Mouse (Mus musculus) kidney, adult 2 months (tissue): ENCODE measurements at regions not wholly inside any gene's neighbourhood (a gene's known extent, or its start where the extent isn't known, plus 50 kb on each side); places are given as distances from the start of the nearest gene placed in this dataset.

Experiments
- CTCF ChIP-seq: fragments of 200-500 bp; conservative IDR thresholded peaks from 2 replicates; pipeline ENCODE4 v1.5.1; 2011; ENCODE audit warnings: low read depth, mild to moderate bottlenecking, control low read depth, low read length, moderate library complexity, mixed read lengths; ENCODE audit not compliant: insufficient read depth, insufficient read length
- POLR2A ChIP-seq: fragments of 200-500 bp; IDR thresholded peaks from one replicate; pipeline ENCODE4 v1.6.1; 2011; ENCODE audit warnings: low read depth, low read length, control low read depth

DNA sequence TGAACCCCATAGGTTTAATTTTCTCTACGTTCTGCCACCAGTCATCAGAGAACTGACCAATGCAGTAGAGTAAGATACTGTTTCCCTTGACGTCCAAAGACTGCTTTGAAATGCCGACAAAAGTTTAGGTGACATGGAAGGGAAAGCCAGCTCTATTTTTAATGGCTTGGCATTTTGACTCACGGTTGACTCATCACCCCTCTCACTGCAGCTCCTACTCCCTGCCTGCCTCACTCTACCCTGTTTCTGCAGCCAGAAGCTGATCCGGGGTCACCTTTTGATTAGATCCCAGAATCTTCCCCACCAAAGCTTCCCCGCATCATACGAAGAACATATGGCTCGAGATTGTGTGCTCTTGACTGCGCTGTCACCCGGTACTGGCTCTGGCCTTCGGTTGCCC is 154.2 kb downstream of the Klf7 start:
- TF ChIP-seq CTCF = no peak
- TF ChIP-seq POLR2A = no peak
